Mouse (Mus musculus): ENCODE data around the gene Snrpd3.
"Not testable (repeated sequence)": the region's sequence is repeated elsewhere in the genome, so short reads cannot be mapped to it uniquely, and the experiment has no call there.

Snrpd3 gene

DNA sequence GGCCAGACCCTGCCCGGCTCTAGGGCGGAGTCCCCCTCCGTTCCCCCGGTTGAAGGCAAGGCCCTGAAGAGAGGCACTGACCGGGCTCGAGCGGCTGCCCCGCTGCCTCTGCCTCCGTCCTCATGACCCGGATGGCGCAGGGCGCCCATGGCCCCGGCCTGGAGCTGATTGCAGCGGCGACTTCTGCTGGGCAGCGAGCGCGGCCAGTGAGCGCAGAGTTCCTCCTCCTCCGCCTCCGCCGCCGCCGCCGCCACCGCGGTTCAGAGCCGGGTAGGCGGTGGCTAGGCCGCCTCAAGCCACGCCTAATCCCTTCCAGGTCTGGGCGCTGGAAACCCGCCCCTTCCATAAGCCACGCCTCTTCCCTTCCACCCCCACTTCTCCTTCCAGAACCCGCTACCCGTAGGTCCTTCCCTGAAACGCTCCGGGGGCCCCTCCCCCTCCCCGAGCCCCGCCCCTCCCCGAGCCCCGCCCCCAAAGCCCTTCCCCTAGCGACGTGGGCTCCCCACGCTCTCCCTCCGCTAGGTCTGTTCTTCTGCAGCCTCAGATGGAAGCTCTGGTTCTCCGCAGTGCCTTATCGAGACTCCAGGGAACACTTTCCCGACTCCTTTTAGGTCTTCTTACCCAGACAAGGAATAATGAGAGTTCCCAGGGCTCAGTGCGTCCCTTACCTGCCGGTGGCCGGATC lies at the start of gene Snrpd3:
Gene Snrpd3 (plus strand): TSS at position 479 of the 685 bp plus-strand sequence.
- DNase-seq (ENCODE audit: low read depth, low spot score): peak; percentile 98

DNA sequence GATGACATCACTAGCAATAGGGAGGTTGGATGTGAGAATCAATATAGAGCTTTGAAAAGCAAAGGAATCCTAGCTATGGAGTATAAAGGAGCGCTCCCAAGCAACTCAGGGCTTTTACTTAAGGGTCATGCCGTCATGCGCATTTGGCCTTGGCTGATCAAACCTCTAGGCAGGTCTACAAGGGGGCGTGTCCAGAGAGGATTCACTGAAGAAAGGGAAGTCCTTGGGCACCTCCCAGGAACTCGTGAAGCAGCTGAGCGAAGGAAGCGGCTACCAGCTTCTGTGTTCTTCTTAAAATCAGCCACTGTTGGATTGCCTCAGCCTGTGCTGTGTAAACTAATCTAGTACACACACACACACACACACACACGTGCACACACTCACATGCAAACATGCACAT lies 43.9 kb upstream of the Snrpd3 start:
- DNase-seq (ENCODE audit: low read depth, low spot score): no peak

DNA sequence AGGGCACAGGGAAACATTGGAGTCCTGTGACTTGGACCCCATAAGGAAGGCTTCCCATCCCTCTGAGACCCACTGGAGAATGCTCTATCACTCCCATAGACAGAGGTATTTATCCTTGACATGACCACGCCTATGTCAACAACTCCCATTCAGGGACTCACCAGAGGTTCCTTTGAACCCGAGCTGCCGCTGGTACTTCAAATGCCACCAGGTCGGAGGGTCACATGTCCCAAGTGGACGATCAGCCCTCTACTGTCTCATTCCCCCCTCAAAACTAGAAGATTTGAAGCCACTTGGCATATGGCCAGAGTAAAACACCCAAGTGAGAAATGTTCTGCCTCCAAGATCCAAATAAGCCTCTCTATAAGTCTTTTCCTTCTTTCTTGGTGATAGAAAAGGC lies 42.8 kb upstream of the Snrpd3 start:
- DNase-seq (ENCODE audit: low read depth, low spot score): no peak

- not testable (repeated sequence) for DNase-seq (ENCODE audit: low read depth, low spot score)
Measured at GRCm38 (mm10) chr10:75475139-75475850, 42.1 kb upstream of the Snrpd3 start.

DNA sequence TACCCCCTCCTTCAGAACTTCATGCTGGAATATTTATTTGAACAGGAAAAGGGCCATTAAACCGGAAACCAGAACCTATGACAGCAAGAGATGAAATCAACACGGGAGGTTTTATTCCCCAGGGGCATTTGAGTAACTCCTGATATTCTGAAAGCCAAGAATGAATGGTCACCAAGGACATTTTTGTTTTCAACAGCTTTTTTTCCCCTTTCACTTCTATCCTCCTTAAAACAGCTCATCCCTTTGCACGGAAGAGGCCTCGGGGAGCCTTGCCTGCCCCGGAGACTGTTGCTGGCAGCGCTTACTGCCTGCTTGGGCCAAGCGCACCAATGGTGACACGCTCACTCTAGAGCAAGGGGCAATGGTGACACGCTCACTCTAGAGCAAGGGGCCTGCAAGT lies 40.3 kb upstream of the Snrpd3 start:
- peak; percentile 51 for DNase-seq (ENCODE audit: low read depth, low spot score)

DNA sequence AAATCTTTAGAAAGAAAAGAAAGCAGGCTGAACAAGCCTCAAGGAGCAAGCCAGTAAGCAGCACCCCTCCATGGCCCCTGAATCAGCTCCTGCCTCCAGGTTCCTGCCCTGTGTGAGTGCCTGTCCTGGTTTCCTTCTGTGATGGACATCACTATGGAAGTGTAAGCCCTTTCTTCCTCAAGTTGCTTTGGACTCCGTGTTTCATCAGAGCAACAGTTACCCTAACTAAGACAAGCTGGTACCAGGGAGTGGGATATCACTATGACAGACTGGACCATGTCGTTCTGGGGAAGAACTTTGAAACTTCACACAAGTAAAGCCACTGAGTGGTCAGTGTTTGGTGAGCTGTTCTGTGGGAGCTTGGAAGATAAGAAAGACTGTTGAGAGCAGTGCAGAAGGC lies 37.4 kb upstream of the Snrpd3 start:
- DNase-seq (ENCODE audit: low read depth, low spot score): no peak

DNA sequence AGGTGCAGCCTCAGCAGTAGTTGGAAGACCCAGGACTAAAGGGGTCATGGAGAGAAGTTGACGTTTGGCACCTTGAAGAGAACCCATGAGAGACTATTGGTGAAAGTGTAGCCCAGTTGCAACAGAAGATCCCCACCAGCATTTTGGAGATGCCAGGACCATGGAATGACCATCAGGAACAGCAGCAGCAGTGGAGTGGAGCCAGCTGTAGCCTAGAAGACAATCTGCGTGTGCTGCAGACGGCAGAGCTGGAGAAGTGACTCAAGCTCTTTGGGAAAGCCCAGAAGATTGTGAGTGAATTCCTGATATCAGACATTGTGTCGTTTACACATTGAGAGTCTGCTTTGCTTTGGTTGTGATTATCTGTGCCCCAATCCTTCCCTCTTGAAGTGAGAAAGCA lies 35.6 kb upstream of the Snrpd3 start:
- no peak for DNase-seq (ENCODE audit: low read depth, low spot score)

DNA sequence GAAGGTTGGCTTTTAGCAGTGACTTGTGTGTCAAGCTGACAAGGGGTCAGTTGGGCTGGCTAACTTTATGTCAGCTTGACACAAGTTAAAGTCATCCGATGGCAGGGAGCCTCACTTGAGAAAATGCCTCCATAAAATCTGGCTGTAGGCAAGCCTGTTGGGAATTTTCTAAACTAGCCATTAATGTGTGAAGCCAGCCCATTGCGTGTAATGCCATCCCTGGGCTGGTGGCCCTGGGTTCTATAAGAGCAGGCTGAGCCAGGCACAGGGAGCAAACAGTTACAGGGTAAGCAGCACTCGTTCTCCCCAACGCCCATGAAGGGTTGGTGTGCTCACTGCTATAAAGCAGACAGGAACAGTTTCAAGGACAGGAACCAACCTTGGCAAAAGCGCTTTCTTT lies 35.1 kb upstream of the Snrpd3 start:
- no peak for DNase-seq (ENCODE audit: low read depth, low spot score)

GRCm38 (mm10) chr10:75482919-75483483 lies 34.4 kb upstream of the Snrpd3 start:
- no peak for DNase-seq (ENCODE audit: low read depth, low spot score)

GRCm38 (mm10) chr10:75484066-75484465 lies 33.3 kb upstream of the Snrpd3 start:
- no peak for DNase-seq (ENCODE audit: low read depth, low spot score)

- DNase-seq (ENCODE audit: low read depth, low spot score): no peak
Measured at GRCm38 (mm10) chr10:75484767-75485166, 32.6 kb upstream of the Snrpd3 start.

GRCm38 (mm10) chr10:75486086-75486979 lies 31.0 kb upstream of the Snrpd3 start:
- peak; percentile 85 for DNase-seq (ENCODE audit: low read depth, low spot score)

DNA sequence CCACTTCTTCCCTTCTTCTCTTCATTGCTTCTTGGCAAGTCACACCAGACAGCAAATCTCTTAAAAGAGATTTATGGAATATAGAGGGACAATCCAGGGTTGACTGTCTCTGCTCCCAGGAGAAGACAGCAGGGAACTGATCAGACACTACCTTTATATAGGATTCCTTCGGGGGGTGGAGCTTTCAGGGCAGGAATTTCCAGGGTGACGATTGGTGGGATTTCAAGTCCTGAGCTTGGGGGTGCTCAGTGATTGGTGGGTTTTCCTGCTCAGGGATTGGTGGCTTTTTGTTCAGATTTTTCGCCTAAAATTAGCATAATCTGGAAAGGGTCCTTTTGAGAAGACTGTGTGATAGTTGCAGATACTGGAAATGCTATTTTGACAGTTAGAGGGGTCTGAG lies 30.2 kb upstream of the Snrpd3 start:
- no peak for DNase-seq (ENCODE audit: low read depth, low spot score)

DNA sequence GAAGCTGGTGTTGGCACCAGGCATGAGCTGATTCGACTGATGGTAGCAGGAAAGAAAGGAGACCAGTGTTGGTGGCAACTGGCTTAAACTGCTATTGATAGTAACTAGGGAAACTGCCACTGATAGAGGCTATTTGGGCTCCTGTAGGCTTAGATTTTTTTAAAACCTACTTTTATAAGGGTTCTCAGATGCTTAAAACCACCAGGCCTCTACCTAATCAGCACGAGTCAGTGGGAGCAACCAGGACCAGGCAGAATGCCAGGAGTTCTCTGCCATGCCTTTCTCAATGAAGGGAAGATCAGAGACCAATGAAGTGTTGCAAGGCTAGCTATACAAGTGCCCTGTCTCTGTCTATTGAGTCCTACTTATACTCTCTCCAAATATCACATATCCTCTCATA lies 27.8 kb upstream of the Snrpd3 start:
- DNase-seq (ENCODE audit: low read depth, low spot score): peak; percentile 63

DNA sequence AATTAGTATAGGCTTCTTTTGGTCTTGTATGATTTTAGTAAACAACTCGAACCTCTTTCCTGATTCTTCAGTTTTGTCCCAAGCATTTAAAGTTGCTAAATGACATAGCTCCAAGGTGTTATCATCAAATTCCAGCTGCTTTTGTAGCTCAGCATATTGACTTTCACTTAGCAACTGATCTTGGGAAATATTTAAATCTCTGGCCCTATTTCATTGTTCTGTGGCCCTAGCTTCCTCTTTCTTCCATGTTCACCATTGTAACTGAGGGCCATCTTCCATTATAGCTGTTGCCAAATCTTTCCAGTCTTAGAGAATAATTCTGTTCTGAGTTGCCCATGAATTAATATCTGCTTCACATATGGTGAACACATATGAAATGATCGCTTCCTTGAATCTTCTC lies 26.6 kb upstream of the Snrpd3 start:
- DNase-seq (ENCODE audit: low read depth, low spot score): no peak

DNA sequence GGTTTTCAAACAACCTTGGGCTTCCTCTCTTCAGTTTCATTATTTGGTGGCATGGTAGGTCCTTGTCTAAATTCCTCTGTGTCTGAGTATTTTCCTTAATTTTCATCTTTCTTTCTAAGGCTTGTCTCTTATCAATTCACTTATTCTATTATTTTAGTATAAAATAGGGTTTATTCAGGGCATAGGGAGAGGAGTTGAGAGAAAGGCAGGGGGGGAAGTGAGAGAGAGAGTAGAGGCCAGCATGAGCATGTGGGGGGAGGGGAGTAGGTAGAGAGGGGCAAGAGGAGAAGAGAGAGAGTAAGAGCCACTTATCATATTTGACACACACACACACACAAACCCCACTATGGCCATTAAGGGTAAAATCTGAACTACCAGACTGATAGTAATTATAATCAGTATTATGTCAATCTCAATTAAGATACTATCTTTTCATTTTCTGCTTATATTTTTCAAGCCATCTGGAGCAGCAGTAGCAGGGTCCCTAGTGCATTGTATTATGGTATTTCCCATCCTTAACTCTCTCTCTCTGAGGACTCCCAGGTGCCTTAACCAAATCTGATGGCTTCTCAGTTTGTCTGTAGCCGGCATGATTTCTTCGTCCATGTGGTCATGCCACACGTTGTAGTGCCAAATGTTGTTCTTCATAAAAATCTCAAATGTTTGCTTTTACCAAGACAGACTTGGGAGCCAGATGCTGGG lies 26.0 kb upstream of the Snrpd3 start:
- no peak for DNase-seq (ENCODE audit: low read depth, low spot score)

DNA sequence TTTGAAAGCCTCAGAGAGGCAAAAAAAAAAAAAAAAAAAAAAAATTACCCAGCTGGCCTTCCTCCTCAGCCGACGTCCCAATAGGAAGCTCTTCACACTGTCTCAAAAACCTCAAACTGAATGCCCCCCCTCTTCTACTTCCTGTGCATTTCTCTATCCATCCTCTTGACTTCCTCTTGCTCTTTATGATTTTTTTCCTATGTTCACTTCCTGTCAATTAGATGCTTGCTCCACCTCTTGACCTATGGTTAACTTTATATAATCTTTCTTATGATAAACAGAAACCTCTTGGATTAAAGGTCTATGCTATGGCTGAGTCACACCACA lies 25.5 kb upstream of the Snrpd3 start:
- DNase-seq (ENCODE audit: low read depth, low spot score): no peak

DNA sequence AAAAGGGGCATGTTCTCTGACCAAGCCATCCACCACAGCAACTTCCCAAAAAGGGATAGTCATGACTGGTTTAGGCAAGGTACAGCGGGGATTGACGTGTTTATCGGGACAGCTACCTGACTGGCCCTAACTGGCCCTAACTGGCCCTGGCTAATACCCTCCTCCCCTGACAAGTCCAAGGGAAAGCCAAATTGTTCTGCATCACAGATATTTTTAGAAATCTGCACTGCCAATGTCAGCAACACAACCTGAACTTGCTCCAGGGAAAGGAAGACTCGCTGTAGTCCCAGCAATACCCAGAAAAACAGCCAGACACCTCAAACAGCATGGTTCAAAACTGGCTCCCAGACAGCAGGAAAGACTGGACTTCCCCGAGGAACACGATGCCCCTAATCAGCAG lies 22.0 kb upstream of the Snrpd3 start:
- no peak for DNase-seq (ENCODE audit: low read depth, low spot score)

- no peak for DNase-seq (ENCODE audit: low read depth, low spot score)
Measured at GRCm38 (mm10) chr10:75495921-75496320, 21.4 kb upstream of the Snrpd3 start.

DNA sequence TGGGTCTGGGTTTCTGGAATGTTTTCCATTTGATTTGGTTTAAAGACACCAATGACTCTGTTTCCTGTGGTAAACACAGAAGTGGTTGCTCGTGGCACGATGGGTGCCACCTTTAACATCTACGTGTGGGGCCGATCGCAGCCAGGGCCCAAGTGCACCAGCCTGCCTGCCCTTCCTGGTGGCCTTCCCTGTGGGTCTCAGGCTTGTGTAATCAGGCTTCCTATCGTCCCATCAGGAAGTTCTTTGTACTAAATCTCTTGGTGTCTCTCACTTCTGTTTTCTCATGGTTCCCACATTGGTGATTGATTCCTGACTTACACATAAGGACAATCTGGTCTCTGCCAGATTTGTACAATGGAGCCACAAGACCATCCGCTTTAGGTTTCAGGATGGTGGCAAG lies 18.1 kb upstream of the Snrpd3 start:
- DNase-seq (ENCODE audit: low read depth, low spot score): not testable (repeated sequence)

GRCm38 (mm10) chr10:75499791-75500190 lies 17.6 kb upstream of the Snrpd3 start:
- no peak for DNase-seq (ENCODE audit: low read depth, low spot score)

DNA sequence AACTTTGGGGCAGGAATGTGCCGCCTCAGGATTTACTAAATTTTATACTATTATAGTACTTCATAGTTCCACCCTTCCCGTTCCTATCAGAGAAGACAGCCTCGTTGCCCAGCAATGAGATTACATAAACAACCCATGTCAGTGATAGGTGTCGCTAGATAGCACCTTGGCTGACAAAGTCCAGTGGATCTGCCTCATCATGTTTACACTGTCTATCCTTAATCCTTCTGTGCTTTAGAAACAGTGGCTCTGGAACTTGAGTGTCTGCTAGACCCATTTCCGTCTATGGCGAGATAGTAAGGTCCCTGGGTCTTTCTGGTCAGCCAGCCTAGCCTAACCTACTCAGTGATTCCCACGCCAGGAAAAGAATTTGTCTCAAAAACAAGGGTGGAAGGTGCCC lies 17.0 kb upstream of the Snrpd3 start:
- no peak for DNase-seq (ENCODE audit: low read depth, low spot score)

Data from 3T3-L1 (cell line).